Mouse (Mus musculus) 3T3-L1 (cell line): ENCODE measurements at regions not wholly inside any gene's neighbourhood (a gene's known extent, or its start where the extent isn't known, plus 50 kb on each side); places are given as distances from the start of the nearest gene placed in this dataset.

Experiments
- DNase-seq: peaks from one replicate; pipeline ENCODE4 v3.0.0-alpha.2; 2015; ENCODE audit warnings: low read depth, low spot score

- DNase-seq, result no peak
Observed at GRCm38 (mm10) chr10:117896911-117897643, 51.2 kb upstream of the Rap1b start.

- no peak for DNase-seq
Observed at GRCm38 (mm10) chr10:117897766-117898165, 51.9 kb upstream of the Rap1b start.

GRCm38 (mm10) chr10:117898391-117898790 is 52.6 kb upstream of the Rap1b start:
- no peak for DNase-seq

GRCm38 (mm10) chr10:117899410-117899935 is 53.6 kb upstream of the Rap1b start:
- DNase-seq, result no peak

- DNase-seq, result no peak
Observed at GRCm38 (mm10) chr10:117905666-117906266, 59.9 kb upstream of the Rap1b start.

- DNase-seq, result no peak
Observed at GRCm38 (mm10) chr10:117906267-117906811, 60.5 kb upstream of the Rap1b start.

- DNase-seq, result no peak
Observed at GRCm38 (mm10) chr10:117908079-117908675, 62.3 kb upstream of the Rap1b start.

- no peak for DNase-seq
Observed at GRCm38 (mm10) chr10:117909155-117909554, 63.3 kb upstream of the Rap1b start.

- peak; percentile 50 for DNase-seq
Observed at GRCm38 (mm10) chr10:117909811-117910239, 64.0 kb upstream of the Rap1b start.

- DNase-seq, result peak; percentile 19
Observed at GRCm38 (mm10) chr10:117910426-117910825, 64.6 kb upstream of the Rap1b start.

- peak; percentile 11 for DNase-seq
Observed at GRCm38 (mm10) chr10:117915011-117915735, 69.3 kb upstream of the Rap1b start.

- DNase-seq, result peak; percentile 94
Observed at GRCm38 (mm10) chr10:117916280-117916679, 70.4 kb upstream of the Rap1b start.

GRCm38 (mm10) chr10:117917870-117918269 is 72.0 kb upstream of the Rap1b start:
- no peak for DNase-seq

- no peak for DNase-seq
Observed at GRCm38 (mm10) chr10:117918616-117919015, 72.8 kb upstream of the Rap1b start.

GRCm38 (mm10) chr10:117919186-117919941 is 73.5 kb upstream of the Rap1b start:
- DNase-seq, result no peak

- no peak for DNase-seq
Observed at GRCm38 (mm10) chr10:117925186-117925585, 79.4 kb upstream of the Rap1b start.

GRCm38 (mm10) chr10:117925611-117926555 is 80.0 kb upstream of the Rap1b start:
- no peak for DNase-seq

GRCm38 (mm10) chr10:117928998-117929397 is 83.2 kb upstream of the Rap1b start:
- DNase-seq, result no peak

GRCm38 (mm10) chr10:117934797-117935196 is 89.0 kb upstream of the Rap1b start:
- DNase-seq, result no peak

- DNase-seq, result no peak
Observed at GRCm38 (mm10) chr10:117938717-117939116, 92.9 kb upstream of the Rap1b start.
